Mouse (Mus musculus): ENCODE measurements around the gene Pdia6. TPM values are rescaled to one million over a fixed set of nuclear protein-coding genes. Genes with fewer than 3 reads are reported as not detected.

Pdia6 gene
- polyA plus RNA-seq, 1 experiment from 2014 or later, result 534 TPM

GRCm38 (mm10) chr12:17316096-17316495 is 49.8 kb downstream of the Pdia6 start:
- H3K9ac ChIP-seq (ENCODE audit: low read depth, low read length), result no peak overlapping the region
- H3K9me3 ChIP-seq (ENCODE audit: control insufficient read depth, low read length), result no peaks in the 10 kb centered on the region
- H3K4me3 ChIP-seq (ENCODE audit: low read length), result no peak overlapping the region
- no peaks in the 10 kb centered on the region for H3K36me3 ChIP-seq (ENCODE audit: control insufficient read depth, insufficient read depth, low read length)
- H3K4me1 ChIP-seq (ENCODE audit: control insufficient read depth, insufficient read depth, low read length), result no peaks in the 10 kb centered on the region
- no peaks in the 10 kb centered on the region for H3K27me3 ChIP-seq (ENCODE audit: control insufficient read depth, insufficient read depth, low read length)
- H3K27ac ChIP-seq (ENCODE audit: low read depth, low read length), result no peak overlapping the region
- ATAC-seq (ENCODE audit: low FRiP score, low TSS enrichment), result no peak
- H3K4me2 ChIP-seq (replicated peaks; ENCODE audit: low read depth, low read length), result no peak overlapping the region
- WGBS, result 96% methylated on average over 5 of the region's 5 CpGs

- Histone ChIP-seq H3K36me3 (ENCODE audit: control insufficient read depth, insufficient read depth, low read length) (no peaks in the 10 kb centered on the region), H3K4me1 (ENCODE audit: control insufficient read depth, insufficient read depth, low read length) (no peaks in the 10 kb centered on the region), H3K4me3 (ENCODE audit: low read length) (no peak overlapping the region), H3K9me3 (ENCODE audit: control insufficient read depth, low read length) (no peaks in the 10 kb centered on the region), H3K9ac (ENCODE audit: low read depth, low read length) (no peak overlapping the region), H3K27me3 (ENCODE audit: control insufficient read depth, insufficient read depth, low read length) (peaks cover 2% of the 10 kb centered on the region; the same call in 1 of the 2 replicates), H3K27ac (ENCODE audit: low read depth, low read length) (no peak overlapping the region), H3K4me2 (replicated peaks; ENCODE audit: low read depth, low read length) (no peak overlapping the region)
- ATAC-seq (ENCODE audit: low FRiP score, low TSS enrichment), result no peak
- 57% methylated on average over 4 of the region's 4 CpGs for WGBS
Observed at GRCm38 (mm10) chr12:17317970-17318369, 51.6 kb downstream of the Pdia6 start.

GRCm38 (mm10) chr12:17318453-17318852 is 52.1 kb downstream of the Pdia6 start:
- 57% methylated on average over 3 of the region's 3 CpGs for WGBS
- Histone ChIP-seq H3K4me2 (replicated peaks; ENCODE audit: low read depth, low read length) (no peak overlapping the region), H3K27ac (ENCODE audit: low read depth, low read length) (no peak overlapping the region), H3K27me3 (ENCODE audit: control insufficient read depth, insufficient read depth, low read length) (peaks cover 7% of the 10 kb centered on the region), H3K36me3 (ENCODE audit: control insufficient read depth, insufficient read depth, low read length) (no peaks in the 10 kb centered on the region), H3K4me1 (ENCODE audit: control insufficient read depth, insufficient read depth, low read length) (no peaks in the 10 kb centered on the region), H3K9me3 (ENCODE audit: control insufficient read depth, low read length) (no peaks in the 10 kb centered on the region), H3K4me3 (ENCODE audit: low read length) (no peak overlapping the region), H3K9ac (ENCODE audit: low read depth, low read length) (no peak overlapping the region)
- no peak for ATAC-seq (ENCODE audit: low FRiP score, low TSS enrichment)

GRCm38 (mm10) chr12:17324549-17325470 is 58.5 kb downstream of the Pdia6 start:
- peaks cover 31% of the 10 kb centered on the region for H3K27me3 ChIP-seq (ENCODE audit: control insufficient read depth, insufficient read depth, low read length)
- WGBS, result 3% methylated on average over 51 of the region's 51 CpGs
- ATAC-seq (ENCODE audit: low FRiP score, low TSS enrichment), result peak; percentile 62

GRCm38 (mm10) chr12:17329259-17329658 is 62.9 kb downstream of the Pdia6 start, which contains the start of gene Atp6v1c2:
Atp6v1c2 (minus strand) TSS chr12:17329359.
- Histone ChIP-seq H3K27ac (ENCODE audit: low read depth, low read length) (no peak within 1 kb of the TSS), H3K4me2 (replicated peaks; ENCODE audit: low read depth, low read length) (no peak within 1 kb of the TSS), H3K36me3 (ENCODE audit: control insufficient read depth, insufficient read depth, low read length) (no peaks in the 10 kb centered on the region), H3K9ac (ENCODE audit: low read depth, low read length) (no peak within 1 kb of the TSS), H3K4me3 (ENCODE audit: low read length) (no peak within 1 kb of the TSS), H3K9me3 (ENCODE audit: control insufficient read depth, low read length) (no peaks in the 10 kb centered on the region), H3K4me1 (ENCODE audit: control insufficient read depth, insufficient read depth, low read length) (no peaks in the 10 kb centered on the region), H3K27me3 (ENCODE audit: control insufficient read depth, insufficient read depth, low read length) (peaks cover 16% of the 10 kb centered on the region)
- WGBS, result 71% methylated on average over 3 of the region's 3 CpGs
- no peak for ATAC-seq (ENCODE audit: low FRiP score, low TSS enrichment)

More at GRCm38 (mm10) chr12:17324549-17325470, 58.5 kb downstream of the Pdia6 start:
- Histone ChIP-seq H3K9ac (ENCODE audit: low read depth, low read length) (peak overlapping the region; percentile 28; the same call in 1 of the 2 replicates), H3K4me1 (ENCODE audit: control insufficient read depth, insufficient read depth, low read length) (no peaks in the 10 kb centered on the region), H3K27ac (ENCODE audit: low read depth, low read length) (no peak overlapping the region), H3K4me3 (ENCODE audit: low read length) (peak overlapping the region; percentile 50), H3K36me3 (ENCODE audit: control insufficient read depth, insufficient read depth, low read length) (no peaks in the 10 kb centered on the region), H3K9me3 (ENCODE audit: control insufficient read depth, low read length) (no peaks in the 10 kb centered on the region), H3K4me2 (replicated peaks; ENCODE audit: low read depth, low read length) (peak overlapping the region; percentile 84)

- H3K36me3 ChIP-seq (ENCODE audit: control insufficient read depth, insufficient read depth, low read length), result no peaks in the 10 kb centered on the region
- H3K27ac ChIP-seq (ENCODE audit: low read depth, low read length), result no peak overlapping the region
- H3K9ac ChIP-seq (ENCODE audit: low read depth, low read length), result no peak overlapping the region
- H3K4me2 ChIP-seq (replicated peaks; ENCODE audit: low read depth, low read length), result no peak overlapping the region
- no peaks in the 10 kb centered on the region for H3K27me3 ChIP-seq (ENCODE audit: control insufficient read depth, insufficient read depth, low read length)
- H3K4me1 ChIP-seq (ENCODE audit: control insufficient read depth, insufficient read depth, low read length), result no peaks in the 10 kb centered on the region
- no peak for ATAC-seq (ENCODE audit: low FRiP score, low TSS enrichment)
- no peak overlapping the region for H3K4me3 ChIP-seq (ENCODE audit: low read length)
- no peaks in the 10 kb centered on the region for H3K9me3 ChIP-seq (ENCODE audit: control insufficient read depth, low read length)
- 21% methylated on average over 1 of the region's 1 CpGs for WGBS
Observed at GRCm38 (mm10) chr12:17333459-17333858, 67.1 kb downstream of the Pdia6 start.

Other genes with a start within 250 kb of the Pdia6 start
- 0.13 and 0.30 TPM in 2 replicates for gene Kcnf1, start 89.7 kb upstream of the Pdia6 start, polyA plus RNA-seq (2014; fragmentation: Nextera tagmentation; extraction: Ambion mirVana)
- 0.53 and 1.0 TPM in 2 replicates for gene Atp6v1c2, start 62.8 kb downstream of the Pdia6 start, polyA plus RNA-seq (2014; fragmentation: Nextera tagmentation; extraction: Ambion mirVana)
- 22.0 and 31.0 TPM in 2 replicates for gene Nol10, start 81.9 kb downstream of the Pdia6 start, polyA plus RNA-seq (2014; fragmentation: Nextera tagmentation; extraction: Ambion mirVana)

All from kidney, embryonic 14.5 days (tissue).